Mouse (Mus musculus) cortical plate, adult 2 months (tissue): ENCODE results near the gene 1810009A15Rik.

Experiments
- CTCF ChIP-seq: fragments of 200-500 bp; IDR thresholded peaks from 2 replicates; pipeline ENCODE4 v1.5.1; 2011; ENCODE audit warnings: mild to moderate bottlenecking, control low read depth, low read length; ENCODE audit not compliant: insufficient read depth; ENCODE audit errors: extremely low read depth
- POLR2A ChIP-seq: fragments of 200-500 bp; IDR thresholded peaks from 2 replicates; pipeline ENCODE4 v1.6.1; 2011; ENCODE audit warnings: mild to moderate bottlenecking, low read length, control low read depth; ENCODE audit not compliant: insufficient read depth; ENCODE audit errors: extremely low read depth

- no peak for TF ChIP-seq CTCF
- TF ChIP-seq POLR2A: no peak
Measured at GRCm38 (mm10) chr19:8911810-8912209, 23.2 kb downstream of the 1810009A15Rik start.
